Mouse (Mus musculus) thymus, postnatal 4 days (tissue): ENCODE data around the gene Plg.

Experiments used
- DNase-seq: peaks from one replicate; pipeline ENCODE4 v3.0.0; 2021

Gene Plg

DNA sequence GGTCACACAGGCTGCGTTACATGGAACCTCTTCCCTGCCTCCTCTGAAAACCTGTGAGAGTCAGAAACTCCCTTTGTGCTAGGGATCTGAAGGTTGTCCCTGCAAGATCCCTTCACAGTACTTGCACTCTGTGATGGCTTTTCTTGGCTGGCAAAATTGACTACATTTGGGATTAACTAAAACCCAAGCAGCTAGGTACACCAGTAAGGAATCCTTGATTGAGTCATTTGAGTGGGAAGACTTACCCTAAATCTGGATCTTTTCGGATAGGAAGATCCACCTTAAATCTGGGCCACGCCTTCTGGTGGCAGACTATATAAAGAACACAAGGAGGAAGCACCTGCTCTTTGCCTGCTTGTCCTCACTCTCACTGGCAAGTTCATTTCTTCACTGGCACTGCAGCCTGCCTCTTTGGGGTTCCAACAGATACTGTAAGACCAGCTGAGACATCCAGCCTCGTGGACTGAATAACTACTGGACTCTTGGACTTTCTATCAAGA, 88.1 kb downstream of the Plg start:
- DNase-seq = peak; percentile 24

DNA sequence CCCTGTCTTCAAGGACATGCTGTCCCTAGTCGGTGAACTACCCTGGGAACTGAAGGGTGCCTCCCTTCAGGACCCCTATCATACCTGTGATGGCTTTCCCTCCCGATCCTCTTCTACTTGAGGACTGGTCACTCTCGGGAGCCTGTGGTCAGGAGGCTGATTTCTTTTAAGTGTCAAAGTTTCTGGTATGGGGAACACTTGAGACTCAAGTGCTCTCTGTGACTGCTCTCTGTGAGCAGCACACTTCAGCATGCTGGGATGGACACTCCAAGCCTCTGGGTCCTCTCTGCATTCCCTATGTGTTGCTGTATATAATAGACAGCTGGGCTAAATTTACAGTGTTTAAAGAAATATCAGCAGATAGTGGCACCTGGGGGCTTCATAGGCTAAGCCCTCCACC, 89.2 kb downstream of the Plg start:
- no peak for DNase-seq

DNA sequence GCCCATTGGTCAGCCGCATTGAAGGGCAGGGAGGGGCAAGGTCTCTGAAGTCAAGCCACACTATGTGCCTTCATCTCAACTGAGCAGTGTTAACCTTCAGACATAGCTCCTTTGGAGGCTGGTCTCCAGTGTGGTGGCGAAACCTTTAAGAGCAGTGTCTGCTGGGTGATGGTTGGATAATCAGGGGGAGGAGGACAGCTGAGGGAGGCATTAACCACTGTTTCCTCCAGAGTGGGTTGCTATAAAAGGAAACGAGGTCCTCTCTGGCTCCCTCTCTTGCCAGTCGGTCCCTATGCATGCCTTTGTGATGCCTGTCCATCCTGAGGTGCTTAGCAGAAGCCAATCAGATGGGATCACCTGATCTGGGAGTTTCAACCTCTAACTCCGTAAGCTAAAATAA, 90.3 kb downstream of the Plg start:
- DNase-seq = no peak
